Mouse (Mus musculus) liver, postnatal 0 days (tissue): ENCODE measurements around the gene Wnt7a.

Experiments
- CTCF ChIP-seq: sonication (generic); IDR thresholded peaks from 2 replicates; pipeline ENCODE4 v1.5.1; 2016; ENCODE audit warnings: antibody characterized with exemption, low read depth
- EP300 ChIP-seq: IDR thresholded peaks from 2 replicates; pipeline ENCODE4 v1.6.1; 2016; ENCODE audit warnings: antibody characterized with exemption, low read depth, mild to moderate bottlenecking

DNA sequence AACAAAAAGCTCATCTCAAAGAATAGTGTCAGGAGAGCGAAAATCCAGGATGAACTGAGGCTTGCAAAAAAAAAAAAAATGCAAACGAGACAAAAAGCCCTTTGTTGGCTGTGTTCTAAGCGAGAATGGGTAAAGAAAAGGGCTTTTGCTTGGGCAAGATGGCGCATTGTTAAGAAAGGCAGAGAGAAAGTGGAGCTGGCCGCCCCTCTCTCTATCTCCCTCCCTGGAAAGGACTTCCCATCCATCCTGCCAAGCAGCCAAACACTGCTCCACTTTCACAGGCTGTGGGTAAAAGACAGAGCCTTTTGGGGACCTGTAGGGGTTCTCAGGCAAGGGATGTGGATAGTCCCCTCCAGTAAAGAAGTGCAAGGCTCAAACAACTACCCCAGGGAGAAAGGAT, 9.6 kb downstream of the Wnt7a start:
- TF ChIP-seq EP300 (no peak), CTCF (no peak)
